Mouse (Mus musculus): ENCODE data around the gene Gpr88. TPM values are rescaled to one million over a fixed set of nuclear protein-coding genes. Genes with fewer than 3 reads are reported as not detected.

Gpr88 gene
- not detected in 4 replicates for total RNA-seq (2023; ENCODE audit: inconsistent age)

GRCm38 (mm10) chr3:116253077-116253531, at the start of gene Gpr88:
TSS of gene Gpr88 (minus strand) at chr3:116253503.

Other genes starting within 250 kb of the Gpr88 start
- 22.7 to 33.9 TPM (median 31.8 TPM) in 4 replicates for gene Slc30a7, start 246.1 kb downstream of the Gpr88 start, total RNA-seq (2023; ENCODE audit: inconsistent age)
- gene Extl2, start 246.0 kb downstream of the Gpr88 start, total RNA-seq (2023; ENCODE audit: inconsistent age), result 2.6 to 5.8 TPM (median 4.1 TPM) in 4 replicates
- gene Vcam1, start 123.8 kb downstream of the Gpr88 start, total RNA-seq (2023; ENCODE audit: inconsistent age), result 7.1 to 12.4 TPM (median 10.6 TPM) in 4 replicates
- 28.8 to 43.3 TPM (median 31.2 TPM) in 4 replicates for gene Cdc14a, start 170.5 kb upstream of the Gpr88 start, total RNA-seq (2023; ENCODE audit: inconsistent age)